Mouse (Mus musculus) E14TG2a.4 (cell line): ENCODE measurements around the gene Tpbgl.

Source experiments
- H3K27me3 ChIP-seq: 2 replicates; pipeline ENCODE4 v1.6.1; 2014; ENCODE audit warnings: low read length, control low read depth; ENCODE audit not compliant: insufficient read depth
- H3K36me3 ChIP-seq: 2 replicates; pipeline ENCODE4 v1.6.1; 2014; ENCODE audit warnings: low read length, control low read depth; ENCODE audit not compliant: insufficient read depth
- H3K4me1 ChIP-seq: replicated peaks from 2 replicates; pipeline ENCODE4 v1.6.1; 2014; ENCODE audit warnings: low read depth, low read length, control low read depth
- H3K4me3 ChIP-seq: replicated peaks from 2 replicates; pipeline ENCODE4 v1.5.1; 2014; ENCODE audit warnings: mild to moderate bottlenecking, low read length
- H3K9me3 ChIP-seq: 2 replicates; pipeline ENCODE4 v1.6.1; 2014; ENCODE audit warnings: low read length, control low read depth
- CTCF ChIP-seq: conservative IDR thresholded peaks from 2 replicates; pipeline ENCODE4 v1.5.1; 2014; ENCODE audit warnings: low read length
- NANOG ChIP-seq: IDR thresholded peaks from 2 replicates; pipeline ENCODE4 v1.6.1; 2014; ENCODE audit warnings: borderline replicate concordance, low read length, mixed read lengths
- POU5F1 ChIP-seq: IDR thresholded peaks from 2 replicates; pipeline ENCODE4 v1.6.1; 2014; ENCODE audit warnings: low read length, borderline replicate concordance

Gene Tpbgl

GRCm38 (mm10) chr7:99582306-99582705, 44.6 kb downstream of the Tpbgl start:
- TF ChIP-seq POU5F1 (no peak), CTCF (no peak), NANOG (no peak)
- peaks cover 35% of the 10 kb centered on the region for H3K27me3 ChIP-seq
- no peaks in the 10 kb centered on the region for H3K9me3 ChIP-seq
- no peaks in the 10 kb centered on the region for H3K36me3 ChIP-seq
- H3K4me1 ChIP-seq, result peaks cover 20% of the 10 kb centered on the region
- no peak overlapping the region for H3K4me3 ChIP-seq

GRCm38 (mm10) chr7:99580247-99580646, 46.7 kb downstream of the Tpbgl start:
- H3K4me3 ChIP-seq, result peak overlapping the region; percentile 68
- H3K27me3 ChIP-seq, result peaks cover 35% of the 10 kb centered on the region
- TF ChIP-seq POU5F1 (no peak), NANOG (no peak), CTCF (no peak)
- H3K36me3 ChIP-seq, result no peaks in the 10 kb centered on the region
- H3K9me3 ChIP-seq, result no peaks in the 10 kb centered on the region
- peaks cover 20% of the 10 kb centered on the region for H3K4me1 ChIP-seq

DNA sequence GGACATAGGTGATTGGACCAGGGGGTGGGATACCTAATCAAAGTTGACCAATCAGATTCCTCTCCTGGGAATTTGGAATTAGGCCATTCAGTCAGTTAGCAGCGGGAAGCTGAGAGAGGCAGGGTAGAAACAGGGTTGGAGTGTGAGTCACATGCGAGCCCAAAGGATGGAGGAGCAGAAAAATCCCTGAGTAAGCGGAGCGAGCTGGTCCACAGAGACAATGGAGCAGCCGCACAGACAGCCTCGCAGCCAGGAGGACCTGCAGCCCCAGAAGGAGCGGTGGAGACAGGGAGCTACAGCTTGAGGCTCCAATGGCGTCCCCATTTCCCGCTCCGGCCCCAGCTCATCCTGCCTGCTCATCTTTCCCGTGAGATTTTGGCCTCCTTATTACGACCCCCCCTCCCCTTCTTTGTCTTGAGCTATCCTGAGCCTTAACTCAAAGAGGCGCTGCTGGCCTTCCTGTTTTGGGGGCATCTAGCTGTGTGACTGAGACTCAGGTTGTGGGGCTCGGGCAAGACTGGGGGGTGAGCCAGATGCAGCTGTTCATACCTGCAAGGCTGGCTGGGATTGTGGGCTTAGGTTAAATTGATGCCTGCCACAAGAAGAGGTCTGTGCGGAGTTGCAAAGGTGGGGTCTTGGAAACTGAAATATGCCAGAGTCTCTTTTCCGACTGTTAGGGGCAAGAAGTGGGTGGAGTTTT, 47.3 kb downstream of the Tpbgl start:
- peak overlapping the region; percentile 68 for H3K4me3 ChIP-seq
- peaks cover 20% of the 10 kb centered on the region for H3K4me1 ChIP-seq
- no peaks in the 10 kb centered on the region for H3K36me3 ChIP-seq
- H3K9me3 ChIP-seq, result no peaks in the 10 kb centered on the region
- no peak for TF ChIP-seq NANOG
- no peak for TF ChIP-seq POU5F1
- no peak for TF ChIP-seq CTCF
- H3K27me3 ChIP-seq, result peaks cover 35% of the 10 kb centered on the region

GRCm38 (mm10) chr7:99578246-99578645, 48.7 kb downstream of the Tpbgl start:
- Histone ChIP-seq H3K27me3 (peaks cover 35% of the 10 kb centered on the region), H3K9me3 (no peaks in the 10 kb centered on the region), H3K4me1 (peaks cover 25% of the 10 kb centered on the region), H3K36me3 (no peaks in the 10 kb centered on the region), H3K4me3 (no peak overlapping the region)
- TF ChIP-seq POU5F1, result no peak
- no peak for TF ChIP-seq NANOG
- TF ChIP-seq CTCF, result no peak
